Mouse (Mus musculus) cerebellum, postnatal 4 days (tissue): ENCODE measurements at regions not wholly inside any gene's neighbourhood (a gene's known extent, or its start where the extent isn't known, plus 50 kb on each side); places are given as distances from the start of the nearest gene placed in this dataset.

Experiments used
- DNase-seq, 2 experiments: peaks; one replicate each; pipeline ENCODE4 v3.0.0; 2022; ENCODE audit warnings: low spot score in 2 of 2, mixed read lengths in 1 of 2

- DNase-seq = no peak
Observed at GRCm38 (mm10) chr14:108334879-108335278, 579.1 kb downstream of the Slitrk1 start.

- no peak for DNase-seq
Observed at GRCm38 (mm10) chr14:108326425-108326824, 587.5 kb downstream of the Slitrk1 start.

- DNase-seq = no peak
Observed at GRCm38 (mm10) chr14:108323364-108324037, 590.5 kb downstream of the Slitrk1 start.

- DNase-seq = no peak
Observed at GRCm38 (mm10) chr14:108307627-108308026, 606.3 kb downstream of the Slitrk1 start.

DNA sequence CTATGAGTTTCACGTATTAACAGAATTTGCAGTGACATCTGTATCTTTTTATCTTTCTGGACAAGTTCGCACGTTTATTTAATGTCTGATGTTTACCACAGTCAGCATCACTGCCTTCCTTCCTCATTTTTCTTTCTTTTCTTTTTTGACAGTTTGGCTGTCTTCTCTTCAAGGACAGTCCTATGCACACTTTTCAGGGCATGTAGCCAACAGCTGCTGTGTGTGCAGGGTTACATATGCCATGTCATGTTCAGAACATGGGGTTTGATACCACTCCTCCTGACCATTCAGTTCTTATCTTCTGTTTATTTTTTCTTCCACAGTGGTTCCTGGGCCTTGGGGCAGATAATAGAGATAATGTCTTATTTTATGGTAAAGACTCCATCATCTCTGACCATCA is 634.3 kb downstream of the Slitrk1 start:
- no peak for DNase-seq

DNA sequence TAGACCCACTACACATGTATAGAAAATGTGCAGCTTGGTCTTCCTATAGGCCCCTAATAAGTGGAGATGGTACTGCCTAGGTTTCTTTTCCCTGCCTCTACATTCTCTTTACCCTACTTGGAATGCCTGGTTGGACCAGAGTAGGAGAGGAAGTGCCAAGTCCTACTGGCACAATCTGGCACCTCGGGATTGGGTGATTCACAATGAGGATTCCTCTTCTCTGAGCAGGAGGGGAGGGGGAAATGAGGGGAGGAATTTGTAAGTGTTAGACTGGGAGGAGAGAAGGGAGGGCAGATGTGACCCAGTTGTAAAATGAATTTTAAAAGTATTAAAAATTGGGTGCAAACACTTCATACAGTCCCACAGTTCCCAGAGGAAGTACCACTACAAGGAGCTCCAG is 652.9 kb downstream of the Slitrk1 start:
- DNase-seq = no peak

GRCm38 (mm10) chr14:108247365-108247764 is 666.6 kb downstream of the Slitrk1 start:
- no peak for DNase-seq

- no peak for DNase-seq
Observed at GRCm38 (mm10) chr14:108225483-108226124, 688.4 kb downstream of the Slitrk1 start.

DNA sequence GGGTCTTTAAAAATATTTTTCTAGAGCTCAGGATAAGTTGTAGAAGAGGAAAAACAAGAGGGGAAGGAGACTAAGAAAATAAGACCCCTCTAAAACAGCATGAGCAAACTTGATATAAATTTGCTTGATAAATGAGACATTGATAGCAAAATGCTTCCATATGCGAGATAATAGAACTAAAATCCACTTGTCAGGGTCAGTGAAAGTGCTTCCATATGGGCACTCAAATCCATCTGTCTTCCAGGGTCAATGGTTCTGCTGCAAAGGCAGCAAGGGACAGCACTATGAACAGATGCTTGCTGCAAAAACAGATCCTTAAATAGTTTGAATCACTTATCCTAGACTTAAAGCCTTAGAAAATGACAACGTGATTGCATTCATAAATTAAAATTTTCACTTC is 704.7 kb downstream of the Slitrk1 start:
- DNase-seq = no peak

DNA sequence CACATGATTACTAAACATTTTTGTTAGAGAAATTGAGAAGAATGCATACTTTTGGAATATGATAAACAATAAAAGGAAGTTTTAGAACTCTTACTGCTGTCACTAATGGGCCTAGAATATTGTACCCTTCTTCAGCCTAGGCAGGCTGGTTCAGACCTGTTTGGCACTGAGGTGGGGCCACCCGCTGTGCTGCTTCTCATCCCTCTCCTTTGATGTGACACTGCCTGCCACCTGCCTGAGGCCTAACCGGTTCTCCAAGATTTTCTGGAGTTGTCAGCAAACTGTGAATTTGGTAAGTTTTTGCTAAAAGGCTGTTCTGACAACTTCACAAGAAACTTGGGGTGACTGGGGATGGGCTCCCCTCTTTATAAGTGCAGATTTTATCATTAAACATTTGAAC is 714.8 kb downstream of the Slitrk1 start:
- no peak for DNase-seq

GRCm38 (mm10) chr14:108180920-108181319 is 733.0 kb downstream of the Slitrk1 start:
- DNase-seq = no peak

GRCm38 (mm10) chr14:108175275-108175860 is 738.6 kb downstream of the Slitrk1 start:
- no peak for DNase-seq

DNA sequence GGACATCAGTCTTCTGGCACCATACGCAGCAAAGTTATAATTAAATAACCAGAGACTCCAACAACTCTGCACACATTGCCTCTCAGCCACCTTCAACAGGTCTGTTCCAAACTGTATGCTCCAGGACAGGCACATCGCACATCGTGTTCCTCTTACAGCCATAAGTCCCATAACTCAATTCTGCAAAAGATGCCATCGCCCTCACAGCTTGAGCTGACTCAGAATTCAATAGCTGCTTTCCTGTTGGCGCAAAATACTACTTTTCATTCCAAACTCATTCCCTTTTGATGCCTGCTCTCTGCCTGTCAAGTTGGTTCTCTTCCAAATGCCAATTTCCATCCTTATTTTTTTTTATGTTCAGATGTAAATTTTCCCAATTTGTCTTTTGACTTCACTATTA is 761.0 kb downstream of the Slitrk1 start:
- no peak for DNase-seq

DNA sequence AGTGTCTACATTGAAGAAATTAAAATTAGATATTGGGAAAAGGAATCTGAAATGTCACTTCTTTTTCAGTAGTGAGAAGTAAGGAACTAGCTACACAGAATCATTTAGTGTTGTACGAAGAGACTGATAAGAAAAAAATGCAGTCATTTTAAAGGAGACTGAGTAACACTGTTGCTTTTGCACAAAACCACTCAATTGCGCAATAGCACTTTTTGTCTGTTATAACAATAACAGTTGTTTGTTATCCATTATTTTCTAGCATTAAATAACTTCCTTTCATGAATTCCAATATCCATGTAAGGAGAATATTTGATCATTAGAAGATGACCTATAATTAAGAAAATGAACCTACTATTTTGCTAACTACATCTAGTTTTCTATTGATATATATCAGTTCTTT is 790.8 kb downstream of the Slitrk1 start:
- DNase-seq = no peak

DNA sequence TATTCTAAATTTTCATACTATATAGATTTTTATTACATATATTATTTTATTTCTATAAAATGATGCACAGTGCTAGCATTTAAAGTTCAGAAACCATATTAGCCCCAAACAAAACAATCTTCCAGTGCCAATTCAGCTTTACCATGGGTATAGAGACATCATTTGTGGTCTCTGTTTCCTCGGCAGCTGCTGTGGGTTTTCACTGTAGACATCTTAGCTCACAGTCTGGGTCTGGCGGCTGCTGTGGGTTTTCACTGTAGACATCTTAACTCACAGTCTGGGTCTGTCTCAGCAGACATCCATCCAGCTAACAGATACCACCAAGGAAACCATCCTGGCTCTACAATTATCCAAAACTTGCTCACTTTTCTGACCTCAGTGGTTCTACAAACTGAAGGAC is 808.9 kb downstream of the Slitrk1 start:
- DNase-seq = no peak

DNA sequence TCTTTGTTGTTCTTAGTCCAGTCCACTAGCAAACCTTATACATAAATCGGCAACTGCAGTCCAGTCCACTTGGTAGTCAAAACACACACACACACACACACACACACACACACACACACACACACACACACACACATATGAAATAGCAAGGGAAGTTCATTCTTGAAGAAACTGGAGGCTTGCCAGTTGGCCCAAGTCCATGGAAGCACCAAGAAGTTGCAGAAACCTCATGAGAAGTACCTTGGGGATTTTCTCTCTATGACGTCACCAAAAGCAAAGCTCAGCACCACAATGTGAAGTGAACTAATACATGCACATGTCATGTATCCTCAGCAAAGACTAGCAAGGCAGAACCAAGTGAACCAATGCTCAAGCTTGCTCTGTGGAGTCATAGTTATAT is 823.0 kb downstream of the Slitrk1 start:
- no peak for DNase-seq

DNA sequence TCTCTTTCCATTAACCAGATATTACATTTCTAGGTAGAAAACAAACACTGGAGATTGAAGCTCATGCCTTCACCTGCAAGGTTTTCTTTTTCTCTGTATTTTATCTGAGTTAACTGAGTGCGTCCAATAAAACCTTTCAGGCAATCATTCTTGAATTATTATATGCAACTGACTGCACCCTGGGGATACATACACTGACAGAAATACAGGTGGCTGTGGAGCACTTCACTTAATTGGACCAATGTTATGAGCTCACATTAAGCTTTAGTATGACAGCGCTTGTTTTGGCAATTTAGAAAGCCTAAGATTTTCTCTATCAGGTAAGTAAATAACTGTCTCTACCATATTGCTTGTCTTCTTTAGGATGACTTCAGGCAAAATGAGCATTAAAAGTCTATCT is 864.0 kb downstream of the Slitrk1 start:
- no peak for DNase-seq

DNA sequence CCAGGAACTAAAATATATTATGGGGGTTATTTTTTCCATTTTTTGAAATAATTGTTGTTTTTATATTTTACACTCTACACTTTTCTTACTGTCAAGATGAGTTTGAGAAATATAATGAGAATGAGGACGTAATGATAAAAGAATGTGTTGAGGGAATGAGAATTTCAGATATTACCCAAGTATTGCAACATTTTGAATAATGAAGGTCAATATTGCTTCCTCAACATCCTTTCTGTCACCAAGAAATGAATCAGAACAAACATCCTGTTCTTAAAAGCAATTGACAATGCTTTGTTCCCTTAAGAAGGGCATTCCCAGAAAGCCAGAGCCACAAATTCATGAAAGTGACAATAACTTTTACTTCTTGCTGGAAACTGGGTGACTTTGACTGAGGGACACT is 878.0 kb downstream of the Slitrk1 start:
- DNase-seq = no peak

GRCm38 (mm10) chr14:108034162-108034561 is 879.8 kb downstream of the Slitrk1 start:
- DNase-seq = no peak

GRCm38 (mm10) chr14:108022551-108022950 is 891.4 kb downstream of the Slitrk1 start:
- DNase-seq = no peak

- DNase-seq = no peak
Observed at GRCm38 (mm10) chr14:108022066-108022465, 891.9 kb downstream of the Slitrk1 start.

GRCm38 (mm10) chr14:108021331-108021730 is 892.6 kb downstream of the Slitrk1 start:
- DNase-seq = no peak

DNA sequence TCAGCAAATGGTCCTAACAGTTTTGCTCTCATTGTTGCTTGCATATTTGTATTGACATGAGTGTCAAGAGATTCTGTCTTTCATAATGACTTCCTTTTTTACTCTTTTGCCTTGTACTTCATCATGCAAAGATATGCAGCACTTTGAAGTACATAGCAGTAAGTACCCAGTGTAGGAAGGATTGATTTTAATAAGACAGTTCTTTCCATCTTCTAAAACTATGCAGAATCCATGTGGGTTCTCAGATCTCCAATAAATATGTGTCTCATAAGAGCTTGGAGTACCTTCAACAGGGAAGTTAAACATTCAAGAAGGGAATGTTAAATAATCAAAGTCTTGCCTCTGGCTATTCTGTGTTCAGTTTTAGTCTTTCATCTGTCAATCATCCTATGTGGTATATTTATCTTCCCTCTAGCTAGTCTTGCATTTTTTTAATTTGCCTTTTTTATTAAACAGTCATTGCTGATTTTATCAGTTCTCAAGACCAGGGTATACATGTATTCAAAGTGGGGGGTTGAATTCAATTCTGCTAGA is 926.1 kb downstream of the Slitrk1 start:
- no peak for DNase-seq
